ENCODE assay signal across 9 mouse cellular contexts in the genomic region with DNA sequence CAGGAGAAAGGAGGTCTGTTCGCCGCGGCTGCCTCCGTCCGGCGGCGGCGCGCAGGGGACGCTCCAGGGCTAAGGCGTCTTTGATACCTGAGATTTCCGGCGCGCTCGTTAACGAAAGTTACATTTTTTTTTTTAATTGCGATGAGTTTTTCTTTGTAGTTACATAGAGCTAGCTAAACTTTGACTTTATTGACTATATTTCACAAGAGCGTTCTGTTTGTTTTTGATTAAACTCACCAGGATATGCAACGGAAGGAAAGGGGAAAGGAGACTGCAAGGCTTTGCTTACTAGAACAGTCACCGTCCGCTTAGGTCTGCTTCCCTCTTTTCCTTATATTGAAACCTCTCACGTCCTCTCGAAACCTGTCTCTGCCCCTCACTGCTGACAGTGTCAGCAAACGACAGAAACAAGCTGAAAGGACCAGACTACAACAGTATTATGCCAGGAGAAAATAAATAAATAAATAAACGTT. TPM values are rescaled to one million over a fixed set of nuclear protein-coding genes. Genes with fewer than 3 reads are reported as not detected.
DNase-seq lines count a peak whose midpoint lies in the region; ATAC-seq and TF ChIP-seq lines count a peak whose summit lies in the region.
"Had no signal": no experiment of that assay in that cellular context is flagged by ENCODE, and none has a peak within 500 bp of the region (broad histone marks: within the 10 kb centered on the region; RNA-seq: fewer than 3 reads in every experiment).

A gene (minus strand): TSS at position 25 of the 473 bp plus-strand sequence.

- H3K4me1 ChIP-seq in intestine, embryonic 14.5 days (replicated peaks; ENCODE audit: control insufficient read depth, insufficient read depth, low read length), result peaks cover 6% of the 10 kb centered on the region

- intact Hi-C loops in gastrocnemius, postnatal 14 days (cut with DNase I; ENCODE audit: low total_unique reads), result no loop called here

- CTCF ChIA-PET in Patski (lab: Charles Lee), result interaction anchor here (1.1 to 2.4 kb wide), 6 partner anchors 13 to 1792 kb away, joined by 3 to 7 read pairs (median 4); no protein-coding TSS in a partner anchor

- DNase-seq in gastrocnemius, postnatal 10 days, result no peak
- no peak for DNase-seq in gastrocnemius, adult 18-20 months (ENCODE audit: low spot score)
- DNase-seq in Patski (ENCODE audit: low read depth, low spot score), result no peak
- no peak for DNase-seq in gastrocnemius, postnatal 14 days
- no peak for DNase-seq in intestine, embryonic 14.5 days (ENCODE audit: low spot score)
- no peak for DNase-seq in T-cell, adult 2 months (ENCODE audit: low spot score)
- no peak for DNase-seq in ovary, postnatal 14 days (ENCODE audit: low spot score)

- no peaks in the 10 kb centered on the region for H3K27me3 ChIP-seq in Patski
- no peaks in the 10 kb centered on the region for H3K27me3 ChIP-seq in intestine, embryonic 14.5 days (replicated peaks; ENCODE audit: control insufficient read depth, insufficient read depth, low read length)

- no peaks in the 10 kb centered on the region for H3K36me3 ChIP-seq in intestine, embryonic 14.5 days (ENCODE audit: control insufficient read depth, insufficient read depth, low read length)
- H3K36me3 ChIP-seq in macrophage (ENCODE audit: inconsistent target), result no peaks in the 10 kb centered on the region

- H3K9me3 ChIP-seq in intestine, embryonic 14.5 days (ENCODE audit: control insufficient read depth, low read length), result no peaks in the 10 kb centered on the region

- peak within 1 kb of the TSS; percentile 76 for H3K4me2 ChIP-seq in intestine, embryonic 14.5 days (ENCODE audit: low read length)

- H3K79me2 ChIP-seq in macrophage (ENCODE audit: inconsistent target), result peaks cover 11% of the 10 kb centered on the region; the same call in 1 of the 2 replicates

- H3K4me3 ChIP-seq in intestine, embryonic 14.5 days (ENCODE audit: low read depth, low read length), result peak within 1 kb of the TSS; percentile 79
- peak within 1 kb of the TSS; percentile 54 for H3K4me3 ChIP-seq in macrophage (ENCODE audit: inconsistent target)

- ATAC-seq in Patski, result no peak
- ATAC-seq in intestine, embryonic 14.5 days (replicated peaks; ENCODE audit: low FRiP score, low TSS enrichment, low read depth), result peak; percentile 41

- peak within 1 kb of the TSS; percentile 99 for H3K27ac ChIP-seq in intestine, embryonic 14.5 days (ENCODE audit: low read depth)
- H3K27ac ChIP-seq in macrophage, result 0 out of 2 replicates have a peak within 1 kb of the TSS, but pooled peaks have one; percentile 17

- POLR2A ChIA-PET in Patski (lab: Charles Lee), result interaction anchor here (0.6 to 1.8 kb wide), 3 partner anchors 9 to 126 kb away, joined by 3 to 8 read pairs (median 5); no protein-coding TSS in a partner anchor

- TF ChIP-seq CTCF in Patski (IDR thresholded peaks at IDR 0.05), result no peak

- peak within 1 kb of the TSS; percentile 97 for H3K9ac ChIP-seq in intestine, embryonic 14.5 days (ENCODE audit: low read length)

- in situ Hi-C loops in Patski (cut with MboI; ENCODE audit: low pct_unique_long_range_greater_than_20kb), result loop anchor here (25.0 kb wide), 1 partner anchor 2003 kb away; no protein-coding TSS in a partner anchor

- under 1% methylated on average over 25 of the region's 25 CpGs for WGBS in intestine, embryonic 14.5 days
- WGBS in macrophage (ENCODE audit: missing documents), result 3% methylated on average over 25 of the region's 25 CpGs

RNA-seq across cellular contexts. Expression of the gene that starts here (rescaled TPM):
- 10 to 100 TPM; 44.1 to 51.1 TPM for total RNA-seq in gastrocnemius, postnatal 10 days (2021)
- 10 to 100 TPM in 1 of 2 experiments, 1 to 10 TPM in 1; 7.9 to 10.2 TPM for total RNA-seq in gastrocnemius, adult 18-20 months (2021)
- polyA plus RNA-seq in Patski (2021) (107 TPM), macrophage (2018) (16.8 to 28.0 TPM (median 26.0 TPM) in 3 replicates)
- 10 to 100 TPM; 26.4 to 30.5 TPM for total RNA-seq in gastrocnemius, postnatal 14 days (2021)
- 63.6 and 64.6 TPM in 2 replicates for polyA plus RNA-seq in intestine, embryonic 14.5 days (2014; fragmentation: Nextera tagmentation; extraction: Ambion mirVana)
- total RNA-seq in macrophage (2018; cell fraction: chromatin; rRNA removed), result 100 to 1,000 TPM in 5 of 26 experiments, 10 to 100 TPM in 21; 13.5 to 457 (median 52.4) TPM
- 100 to 1,000 TPM in 1 of 26 experiments, 10 to 100 TPM in 21, 1 to 10 TPM in 4; 6.8 to 101 (median 24.7) TPM for total RNA-seq in macrophage (2018; cell fraction: cytosol; rRNA removed)
- total RNA-seq in macrophage (2018; cell fraction: nucleus; rRNA removed), result 100 to 1,000 TPM in 5 of 26 experiments, 10 to 100 TPM in 21; 14.4 to 325 (median 52.5) TPM
- total RNA-seq: MEL had no signal
